Mouse (Mus musculus) hindbrain, embryonic 12.5 days (tissue): Measurements from ENCODE around the gene Stmn3. TPM values are rescaled to one million over a fixed set of nuclear protein-coding genes. Genes with fewer than 3 reads are reported as not detected.

Experiments
- ATAC-seq: fragments of 200-750 bp; cut with Nextera tagmentation; 2 replicates; pipeline ENCODE4 v1.8.0; 2017; ENCODE audit warnings: moderate TSS enrichment; ENCODE audit not compliant: low FRiP score
- H3K27ac ChIP-seq: fragments of 300-500 bp; sonication (generic); 2 replicates; pipeline ENCODE4 v1.5.1; 2016; ENCODE audit warnings: mild to moderate bottlenecking
- H3K27me3 ChIP-seq: fragments of 300-500 bp; sonication (generic); 2 replicates; pipeline ENCODE4 v1.6.1; 2016; ENCODE audit warnings: mild to moderate bottlenecking
- H3K36me3 ChIP-seq: fragments of 300-500 bp; sonication (generic); 2 replicates; pipeline ENCODE4 v1.6.1; 2016; ENCODE audit warnings: mild to moderate bottlenecking
- H3K4me1 ChIP-seq: fragments of 300-500 bp; sonication (generic); 2 replicates; pipeline ENCODE4 v1.6.1; 2016
- H3K4me2 ChIP-seq: fragments of 300-500 bp; sonication (generic); replicated peaks from 2 replicates; pipeline ENCODE4 v1.6.1; 2016; ENCODE audit warnings: mild to moderate bottlenecking
- H3K4me3 ChIP-seq: fragments of 300-500 bp; sonication (generic); 2 replicates; pipeline ENCODE4 v1.5.1; 2016; ENCODE audit warnings: mild to moderate bottlenecking
- H3K9ac ChIP-seq: fragments of 300-500 bp; sonication (generic); 2 replicates; pipeline ENCODE4 v1.6.1; 2016; ENCODE audit warnings: mild to moderate bottlenecking, moderate library complexity
- H3K9me3 ChIP-seq: fragments of 300-500 bp; sonication (generic); replicated peaks from 2 replicates; pipeline ENCODE4 v1.6.1; 2016; ENCODE audit warnings: mild to moderate bottlenecking
- WGBS: fragments of 180-500 bp; shearing (Covaris S2); methylation state at CpG from one replicate; pipeline ENCODE4 v1.1.7; 2016; 5-methylcytosine and 5-hydroxymethylcytosine counted together
- polyA plus RNA-seq: library from polyadenylated mRNA; unstranded; fragments of >200 nt; fragmentation: Nextera tagmentation; extraction: Ambion mirVana; gene quantifications from 2 replicates; pipeline ENCODE4 v1.2.1, GENCODE M21; 2016

Gene Stmn3
- polyA plus RNA-seq = 502 and 505 TPM in 2 replicates

DNA sequence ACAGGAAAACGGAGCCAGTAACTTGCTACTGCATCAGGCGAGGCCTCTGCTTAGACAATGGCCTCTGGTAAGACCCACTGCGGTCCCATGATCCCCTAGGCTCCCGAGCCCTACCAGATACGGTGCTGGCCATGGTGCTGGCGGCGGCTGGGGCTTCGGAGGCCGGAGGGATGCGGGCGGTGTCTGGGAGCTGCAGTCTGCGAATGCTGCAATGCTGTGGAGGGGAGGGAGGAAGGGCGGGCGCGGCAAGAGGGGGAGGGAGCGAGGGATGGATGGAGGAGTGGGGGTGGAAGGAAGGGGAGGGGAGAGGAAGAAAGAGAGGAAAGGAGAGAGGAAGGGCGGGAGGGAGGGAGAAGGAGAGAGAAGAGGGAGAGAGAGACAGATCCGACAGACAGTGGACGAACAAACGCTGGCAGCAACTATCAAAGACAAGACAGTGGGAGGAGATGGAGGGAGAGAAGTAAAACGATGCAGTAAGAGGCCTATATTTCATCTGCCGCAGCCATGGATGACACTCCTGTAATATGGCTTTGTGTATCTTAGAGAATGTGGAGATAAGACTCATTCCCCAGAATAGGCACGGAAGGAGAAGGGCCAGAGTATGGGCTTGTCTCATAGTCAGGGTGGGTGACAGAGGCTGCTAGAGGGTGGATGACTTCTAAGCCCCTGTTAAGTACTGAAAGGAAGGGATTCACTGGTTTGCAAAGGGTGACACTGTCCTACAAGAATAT is at the start of gene Stmn3:
Gene Stmn3, minus strand, starts transcription at position 421 of the 731 bp plus-strand sequence.
- H3K9ac ChIP-seq = peak within 1 kb of the TSS; percentile 92
- 6% methylated on average over 21 of the region's 23 CpGs for WGBS
- no peaks in the 10 kb centered on the region for H3K9me3 ChIP-seq
- peak; percentile 88 for ATAC-seq
- peak within 1 kb of the TSS; percentile 67 for H3K4me3 ChIP-seq
- H3K4me1 ChIP-seq = peaks cover 21% of the 10 kb centered on the region
- H3K36me3 ChIP-seq = no peaks in the 10 kb centered on the region
- peak within 1 kb of the TSS; percentile 63 for H3K4me2 ChIP-seq
- H3K27ac ChIP-seq = peak within 1 kb of the TSS; percentile 94
- peaks cover 22% of the 10 kb centered on the region for H3K27me3 ChIP-seq

DNA sequence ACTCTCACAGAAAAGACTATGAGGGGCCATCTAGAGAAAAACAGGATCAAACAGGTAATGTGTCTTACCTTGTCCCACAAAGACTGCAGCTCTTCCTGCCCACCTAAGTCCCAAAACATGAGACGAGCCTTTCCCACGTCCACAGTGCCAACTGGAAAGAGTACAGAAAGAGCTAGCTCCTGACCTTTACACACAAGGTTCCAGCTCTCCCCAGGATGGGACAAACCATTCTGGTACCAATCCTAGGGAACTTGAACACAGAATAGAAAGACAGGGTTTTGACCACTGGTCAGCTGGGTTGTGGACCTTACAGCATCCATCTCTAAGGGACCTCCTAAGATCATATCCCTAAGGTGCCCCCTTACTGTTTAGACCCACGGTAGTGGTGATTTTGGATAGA is 49.6 kb upstream of the Stmn3 start:
- Histone ChIP-seq H3K4me3 (peak overlapping the region; percentile 78), H3K4me2 (peak overlapping the region; percentile 96), H3K4me1 (peaks cover 35% of the 10 kb centered on the region), H3K9ac (peak overlapping the region; percentile 92; the same call in 1 of the 2 replicates), H3K9me3 (no peaks in the 10 kb centered on the region), H3K27ac (no peak overlapping the region), H3K36me3 (peaks cover 44% of the 10 kb centered on the region), H3K27me3 (no peaks in the 10 kb centered on the region)
- no peak for ATAC-seq
- 85% methylated on average over 3 of the region's 3 CpGs for WGBS

GRCm38 (mm10) chr2:181356780-181357179 is 42.5 kb upstream of the Stmn3 start:
- Histone ChIP-seq H3K4me3 (no peak overlapping the region), H3K27me3 (no peaks in the 10 kb centered on the region), H3K4me1 (no peaks in the 10 kb centered on the region), H3K9me3 (no peaks in the 10 kb centered on the region), H3K27ac (no peak overlapping the region), H3K36me3 (peaks cover 97% of the 10 kb centered on the region), H3K4me2 (no peak overlapping the region), H3K9ac (no peak overlapping the region)
- no peak for ATAC-seq
- WGBS = 81% methylated on average over 3 of the region's 3 CpGs

DNA sequence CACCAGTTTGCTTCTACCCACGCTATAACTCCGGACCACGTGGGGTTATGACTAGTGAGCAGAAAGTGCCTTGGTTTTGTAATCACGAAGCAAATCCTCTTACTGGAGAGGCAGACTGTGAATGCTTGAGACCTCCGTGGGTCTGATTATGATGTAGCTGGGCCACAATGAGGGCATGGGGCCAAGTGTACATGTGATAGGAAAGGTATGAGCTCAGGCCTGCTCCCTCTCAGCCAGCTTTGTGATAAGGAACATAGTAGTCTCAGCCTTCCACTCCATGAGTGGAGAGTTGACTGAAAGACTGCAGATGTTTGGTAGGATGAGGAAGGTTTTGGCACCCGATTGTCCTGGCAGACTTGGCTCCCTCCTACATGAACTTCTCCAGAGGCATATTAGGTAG is 28.5 kb upstream of the Stmn3 start:
- H3K4me2 ChIP-seq = no peak overlapping the region
- no peak overlapping the region for H3K4me3 ChIP-seq
- ATAC-seq = no peak
- no peaks in the 10 kb centered on the region for H3K4me1 ChIP-seq
- peaks cover 75% of the 10 kb centered on the region for H3K36me3 ChIP-seq
- no peaks in the 10 kb centered on the region for H3K9me3 ChIP-seq
- no peaks in the 10 kb centered on the region for H3K27me3 ChIP-seq
- H3K9ac ChIP-seq = no peak overlapping the region
- 96% methylated on average over 6 of the region's 6 CpGs for WGBS
- H3K27ac ChIP-seq = no peak overlapping the region

DNA sequence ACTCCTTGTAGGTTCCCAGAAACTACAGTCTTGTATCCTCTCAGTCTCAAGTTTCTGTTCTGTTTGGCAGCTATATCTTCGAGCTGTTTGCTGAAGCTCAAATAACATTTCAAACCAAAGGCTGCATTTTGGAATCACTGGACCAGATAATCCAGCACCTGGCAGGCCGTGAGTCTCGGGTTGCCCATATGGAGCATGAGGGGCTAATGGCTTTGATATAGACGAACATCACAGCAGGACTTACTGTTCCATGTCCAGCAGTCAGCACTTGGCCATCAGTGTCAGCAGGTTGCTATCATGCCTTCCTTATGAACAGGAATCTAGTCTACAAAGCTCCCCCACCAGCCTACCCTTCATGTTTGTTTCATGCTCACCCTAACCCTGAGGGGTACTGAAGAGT is 26.1 kb upstream of the Stmn3 start:
- ATAC-seq = no peak
- H3K9me3 ChIP-seq = no peaks in the 10 kb centered on the region
- H3K4me1 ChIP-seq = no peaks in the 10 kb centered on the region
- WGBS = 86% methylated on average over 4 of the region's 4 CpGs
- peaks cover 76% of the 10 kb centered on the region for H3K36me3 ChIP-seq
- H3K4me3 ChIP-seq = no peak overlapping the region
- no peaks in the 10 kb centered on the region for H3K27me3 ChIP-seq
- H3K4me2 ChIP-seq = no peak overlapping the region
- H3K27ac ChIP-seq = no peak overlapping the region
- no peak overlapping the region for H3K9ac ChIP-seq

- no peak for ATAC-seq
- no peak overlapping the region for H3K4me3 ChIP-seq
- no peak overlapping the region for H3K27ac ChIP-seq
- no peak overlapping the region for H3K9ac ChIP-seq
- H3K4me2 ChIP-seq = no peak overlapping the region
- 64% methylated on average over 3 of the region's 3 CpGs for WGBS
- H3K4me1 ChIP-seq = no peaks in the 10 kb centered on the region
- peaks cover 72% of the 10 kb centered on the region for H3K36me3 ChIP-seq
- H3K27me3 ChIP-seq = no peaks in the 10 kb centered on the region
- no peaks in the 10 kb centered on the region for H3K9me3 ChIP-seq
Observed at GRCm38 (mm10) chr2:181334023-181334422, 19.7 kb upstream of the Stmn3 start.

GRCm38 (mm10) chr2:181332542-181332941 is 18.2 kb upstream of the Stmn3 start:
- no peak overlapping the region for H3K9ac ChIP-seq
- peaks cover 75% of the 10 kb centered on the region for H3K36me3 ChIP-seq
- no peaks in the 10 kb centered on the region for H3K27me3 ChIP-seq
- H3K4me2 ChIP-seq = no peak overlapping the region
- H3K4me3 ChIP-seq = no peak overlapping the region
- no peak overlapping the region for H3K27ac ChIP-seq
- ATAC-seq = no peak
- H3K4me1 ChIP-seq = no peaks in the 10 kb centered on the region
- no peaks in the 10 kb centered on the region for H3K9me3 ChIP-seq

- H3K4me1 ChIP-seq = no peaks in the 10 kb centered on the region
- ATAC-seq = no peak
- no peaks in the 10 kb centered on the region for H3K9me3 ChIP-seq
- H3K36me3 ChIP-seq = peaks cover 82% of the 10 kb centered on the region
- no peak overlapping the region for H3K9ac ChIP-seq
- 94% methylated on average over 2 of the region's 2 CpGs for WGBS
- H3K27ac ChIP-seq = no peak overlapping the region
- H3K4me2 ChIP-seq = no peak overlapping the region
- no peaks in the 10 kb centered on the region for H3K27me3 ChIP-seq
- no peak overlapping the region for H3K4me3 ChIP-seq
Observed at GRCm38 (mm10) chr2:181326098-181326497, 11.8 kb upstream of the Stmn3 start.

DNA sequence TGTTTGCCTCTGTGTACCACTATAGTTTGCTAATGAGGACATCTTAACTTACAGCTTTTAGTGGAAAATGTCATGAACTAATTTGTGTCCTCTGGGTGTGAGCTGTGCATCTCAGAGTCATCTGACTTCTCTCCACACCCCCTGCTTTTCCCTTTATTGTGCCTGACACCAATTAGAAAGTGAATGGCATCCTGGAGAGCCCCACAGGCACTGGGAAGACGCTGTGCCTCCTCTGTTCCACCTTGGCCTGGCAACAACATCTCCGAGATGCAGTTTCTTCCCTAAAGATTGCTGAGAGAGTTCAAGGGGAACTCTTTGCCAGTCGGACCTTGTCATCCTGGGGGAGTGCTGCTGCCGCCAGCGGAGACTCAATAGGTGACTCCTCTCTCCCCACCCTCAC is 7.8 kb upstream of the Stmn3 start:
- peaks cover 14% of the 10 kb centered on the region for H3K4me1 ChIP-seq
- no peak for ATAC-seq
- 73% methylated on average over 5 of the region's 5 CpGs for WGBS
- H3K36me3 ChIP-seq = peaks cover 50% of the 10 kb centered on the region
- no peak overlapping the region for H3K27ac ChIP-seq
- no peak overlapping the region for H3K4me2 ChIP-seq
- H3K4me3 ChIP-seq = no peak overlapping the region
- no peaks in the 10 kb centered on the region for H3K9me3 ChIP-seq
- no peak overlapping the region for H3K9ac ChIP-seq
- H3K27me3 ChIP-seq = no peaks in the 10 kb centered on the region

- H3K4me1 ChIP-seq = peaks cover 14% of the 10 kb centered on the region
- H3K4me3 ChIP-seq = peak overlapping the region; percentile 59
- H3K27me3 ChIP-seq = no peaks in the 10 kb centered on the region
- no peaks in the 10 kb centered on the region for H3K9me3 ChIP-seq
- 0 out of 2 replicates have a peak overlapping the region, but pooled peaks have one; percentile 49 for H3K27ac ChIP-seq
- H3K4me2 ChIP-seq = peak overlapping the region; percentile 64
- no peak for ATAC-seq
- H3K36me3 ChIP-seq = peaks cover 30% of the 10 kb centered on the region
- H3K9ac ChIP-seq = peak overlapping the region; percentile 60
- 24% methylated on average over 7 of the region's 7 CpGs for WGBS
Observed at GRCm38 (mm10) chr2:181320103-181320499, 5.8 kb upstream of the Stmn3 start.

DNA sequence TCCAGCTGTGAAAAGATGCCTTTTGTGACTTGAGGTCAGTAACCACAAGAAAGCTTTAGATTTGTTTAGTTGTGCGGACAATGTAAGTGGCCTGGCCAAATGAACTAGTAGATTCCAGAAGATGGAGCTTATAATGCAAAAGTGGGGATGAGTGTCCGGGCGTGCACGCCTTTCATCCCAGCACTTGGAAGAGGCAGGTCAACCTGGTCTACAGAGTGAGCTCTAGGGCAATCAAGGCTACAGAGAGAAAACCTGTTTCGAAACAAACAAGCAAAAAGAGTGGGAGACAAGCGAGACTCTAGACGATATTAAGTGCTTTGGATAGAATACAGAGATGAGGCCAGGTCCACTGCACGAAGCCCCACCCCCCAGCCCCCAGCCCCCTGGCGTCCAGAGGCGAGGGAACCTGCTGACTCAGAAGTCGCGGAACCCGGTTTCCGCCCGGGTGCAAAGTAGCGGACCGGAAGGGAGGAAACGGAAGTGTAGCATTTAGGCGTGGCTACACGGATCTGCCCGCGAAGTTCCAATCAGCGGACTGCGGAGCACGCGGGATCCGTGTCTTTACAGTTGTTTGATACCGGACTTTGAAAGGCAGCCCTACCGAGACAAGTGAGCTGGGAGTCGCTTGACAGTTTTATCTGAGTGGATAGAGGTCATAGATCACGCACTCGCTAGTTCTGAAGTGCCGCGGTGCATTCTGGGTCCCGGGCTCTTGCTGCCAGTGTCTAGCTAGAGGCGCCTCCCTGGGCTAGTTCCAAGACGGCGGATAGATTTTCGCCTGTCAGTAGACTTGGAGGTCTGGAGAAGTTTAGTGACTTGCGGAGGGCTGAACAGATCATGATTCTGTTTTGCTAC is 5.2 kb upstream of the Stmn3 start, which contains the start of gene Rtel1:
Gene Rtel1, plus strand, starts transcription at position 492 of the 855 bp plus-strand sequence.
- peak within 1 kb of the TSS; percentile 64 for H3K4me2 ChIP-seq
- peaks cover 14% of the 10 kb centered on the region for H3K4me1 ChIP-seq
- H3K9ac ChIP-seq = peak within 1 kb of the TSS; percentile 60
- H3K36me3 ChIP-seq = peaks cover 24% of the 10 kb centered on the region
- 0 out of 2 replicates have a peak, but pooled peaks cover 5% of the 10 kb centered on the region for H3K27me3 ChIP-seq
- peak within 1 kb of the TSS; percentile 49; the same call in 1 of the 2 replicates for H3K27ac ChIP-seq
- no peaks in the 10 kb centered on the region for H3K9me3 ChIP-seq
- peak within 1 kb of the TSS; percentile 59 for H3K4me3 ChIP-seq
- peak; percentile 91 for ATAC-seq
- WGBS = 6% methylated on average over 40 of the region's 40 CpGs

DNA sequence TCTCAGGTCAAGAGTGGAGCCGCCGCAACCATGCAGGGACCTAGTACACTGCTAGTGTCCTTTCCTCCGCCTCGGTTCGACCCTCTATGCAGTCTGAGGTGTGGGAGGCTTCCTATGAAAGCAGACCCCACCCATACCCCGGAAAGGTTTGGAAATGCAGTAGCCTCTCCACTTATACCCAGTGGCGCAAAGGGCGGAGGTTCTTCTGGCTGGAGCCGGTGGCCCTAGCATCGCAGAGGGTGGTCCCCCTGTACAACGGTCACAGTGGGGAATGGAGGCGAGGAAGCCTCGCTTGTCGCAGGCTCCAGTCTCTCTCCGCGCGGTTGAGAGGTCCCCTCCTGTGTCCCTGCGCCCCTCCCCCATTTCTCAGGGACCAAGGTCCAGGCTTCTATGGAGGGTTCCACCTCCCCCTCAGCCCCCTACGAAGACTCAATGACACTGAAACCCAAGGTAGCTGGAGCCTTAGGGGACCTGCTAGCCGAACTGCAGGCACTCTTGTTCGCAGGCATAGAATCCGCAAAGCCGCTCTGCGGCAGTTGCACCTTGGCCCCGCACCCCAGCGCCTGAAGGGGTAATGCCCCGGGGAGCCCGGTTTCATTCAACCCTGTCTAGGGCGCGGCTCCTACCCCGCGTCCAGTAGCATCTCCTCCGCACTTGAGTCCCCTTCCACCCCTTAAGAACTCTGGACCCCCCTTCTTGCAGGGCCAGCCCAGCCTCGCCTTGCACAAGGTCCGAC is 788 bp downstream of the Stmn3 start:
- Histone ChIP-seq H3K4me2 (peak overlapping the region; percentile 63), H3K27ac (peak overlapping the region; percentile 94), H3K36me3 (peaks cover 5% of the 10 kb centered on the region), H3K27me3 (peaks cover 22% of the 10 kb centered on the region), H3K4me3 (peak overlapping the region; percentile 67), H3K9me3 (no peaks in the 10 kb centered on the region), H3K4me1 (peaks cover 18% of the 10 kb centered on the region), H3K9ac (peak overlapping the region; percentile 92)
- WGBS = 2% methylated on average over 35 of the region's 35 CpGs
- ATAC-seq = peak; percentile 84
